ENCODE assay signal across 22 mouse cellular contexts in genomic region chr11:70678092-70678491, GRCm38 (mm10). TPM values are rescaled to one million over a fixed set of nuclear protein-coding genes. Genes with fewer than 3 reads are reported as not detected.
DNase-seq lines count a peak whose midpoint lies in the region; ATAC-seq and TF ChIP-seq lines count a peak whose summit lies in the region.
"Had no signal": no experiment of that assay in that cellular context is flagged by ENCODE, and none has a peak within 500 bp of the region (broad histone marks: within the 10 kb centered on the region; RNA-seq: fewer than 3 reads in every experiment).

No protein-coding gene starts in this region.

- no peaks in the 10 kb centered on the region for H3K27me3 ChIP-seq in intestine, postnatal 0 days (replicated peaks; ENCODE audit: control insufficient read depth, insufficient read depth, low read length)
- H3K27me3 ChIP-seq in intestine, embryonic 16.5 days (replicated peaks; ENCODE audit: control insufficient read depth, insufficient read depth, low read length): no peaks in the 10 kb centered on the region
- no peaks in the 10 kb centered on the region for H3K27me3 ChIP-seq in liver, embryonic 16.5 days (ENCODE audit: control insufficient read depth, insufficient read depth, low read depth, low read length)
- H3K27me3 ChIP-seq: CH12.LX; heart, embryonic 13.5 days; hindbrain, embryonic 15.5 days; Patski had no signal

- no peak overlapping the region for H3K27ac ChIP-seq in intestine, postnatal 0 days (ENCODE audit: low read depth, low read length)
- no peak overlapping the region for H3K27ac ChIP-seq in intestine, embryonic 16.5 days (ENCODE audit: low read length)
- peak overlapping the region; percentile 35 for H3K27ac ChIP-seq in liver, embryonic 16.5 days (ENCODE audit: low read length)
- H3K27ac ChIP-seq: embryonic facial prominence, embryonic 10.5 days; forebrain, embryonic 10.5 days; gastrocnemius, adult 2 months; heart, embryonic 13.5 days; hindbrain, embryonic 15.5 days had no signal

- no peak for TF ChIP-seq CTCF in intestine, postnatal 0 days (IDR thresholded peaks at IDR 0.05; ENCODE audit: low read depth)

- 70% methylated on average over 9 of the region's 9 CpGs for WGBS in intestine, postnatal 0 days
- WGBS in intestine, embryonic 16.5 days: 76% methylated on average over 9 of the region's 9 CpGs
- 58% methylated on average over 9 of the region's 9 CpGs for WGBS in liver, embryonic 16.5 days (ENCODE audit: insufficient replicate concordance)

- H3K4me1 ChIP-seq in intestine, postnatal 0 days (replicated peaks; ENCODE audit: control insufficient read depth, insufficient read depth, low read length): no peaks in the 10 kb centered on the region
- H3K4me1 ChIP-seq in intestine, embryonic 16.5 days (ENCODE audit: control insufficient read depth, insufficient read depth, low read length): peaks cover 5% of the 10 kb centered on the region
- peaks cover 7% of the 10 kb centered on the region for H3K4me1 ChIP-seq in liver, embryonic 16.5 days (ENCODE audit: control insufficient read depth, low read depth, low read length)

- peak; percentile 3 for DNase-seq in thymus, postnatal 4 days
- DNase-seq in thymus, postnatal 14 days: no peak
- no peak for DNase-seq in embryo, embryonic 10 days (ENCODE audit: low spot score)
- DNase-seq: adrenal gland, postnatal 14 days; cerebellum, adult 11-12 months; cerebellum, adult 9-10 months; gastrocnemius, adult 2 months; gastrocnemius, postnatal 25 days; heart, adult 11 months; heart, postnatal 36 days had no signal

- ATAC-seq in intestine, postnatal 0 days: no peak
- no peak for ATAC-seq in intestine, embryonic 16.5 days
- ATAC-seq in liver, embryonic 16.5 days (ENCODE audit: low read depth): peak; percentile 70
- no peak for ATAC-seq in erythroid progenitor cell, adult 5-6 weeks (replicated peaks; ENCODE audit: low FRiP score, poor library complexity, severe bottlenecking)
- ATAC-seq: activated CD4-positive, CD25-positive, alpha-beta regulatory T cell, adult 4 months; forebrain, embryonic 16.5 days; Patski had no signal

- 0 out of 2 replicates have a peak overlapping the region, but pooled peaks have one; percentile 22 for H3K9ac ChIP-seq in intestine, postnatal 0 days (ENCODE audit: low read depth, low read length)
- no peak overlapping the region for H3K9ac ChIP-seq in intestine, embryonic 16.5 days (ENCODE audit: low read depth, low read length)
- no peak overlapping the region for H3K9ac ChIP-seq in liver, embryonic 16.5 days (ENCODE audit: low read depth, low read length)
- H3K9ac ChIP-seq: hindbrain, embryonic 15.5 days had no signal

- H3K36me3 ChIP-seq in intestine, postnatal 0 days (ENCODE audit: control insufficient read depth, insufficient read depth): peaks cover 77% of the 10 kb centered on the region
- peaks cover 9% of the 10 kb centered on the region for H3K36me3 ChIP-seq in intestine, embryonic 16.5 days (ENCODE audit: control insufficient read depth, insufficient read depth, low read length)
- no peaks in the 10 kb centered on the region for H3K36me3 ChIP-seq in liver, embryonic 16.5 days (ENCODE audit: control insufficient read depth, insufficient read depth)

- no peaks in the 10 kb centered on the region for H3K9me3 ChIP-seq in intestine, postnatal 0 days (ENCODE audit: control insufficient read depth)
- H3K9me3 ChIP-seq in intestine, embryonic 16.5 days (ENCODE audit: control insufficient read depth, low read length): no peaks in the 10 kb centered on the region
- no peaks in the 10 kb centered on the region for H3K9me3 ChIP-seq in liver, embryonic 16.5 days (replicated peaks; ENCODE audit: control insufficient read depth, low read length)
- H3K9me3 ChIP-seq: embryonic facial prominence, embryonic 10.5 days; forebrain, embryonic 10.5 days; heart, embryonic 13.5 days; hindbrain, embryonic 15.5 days had no signal

- no peak overlapping the region for H3K4me2 ChIP-seq in intestine, postnatal 0 days (replicated peaks; ENCODE audit: low read depth)
- H3K4me2 ChIP-seq in intestine, embryonic 16.5 days (ENCODE audit: low read depth, low read length): no peak overlapping the region
- no peak overlapping the region for H3K4me2 ChIP-seq in liver, embryonic 16.5 days (ENCODE audit: low read depth, low read length)
- H3K4me2 ChIP-seq: heart, embryonic 13.5 days; hindbrain, embryonic 15.5 days had no signal

- H3K4me3 ChIP-seq in intestine, postnatal 0 days (ENCODE audit: low read depth, low read length): no peak overlapping the region
- H3K4me3 ChIP-seq in intestine, embryonic 16.5 days (ENCODE audit: low read length): no peak overlapping the region
- H3K4me3 ChIP-seq in liver, embryonic 16.5 days (ENCODE audit: low read depth, low read length): no peak overlapping the region
- H3K4me3 ChIP-seq: embryonic facial prominence, embryonic 10.5 days; forebrain, embryonic 10.5 days; gastrocnemius, adult 2 months; heart, embryonic 13.5 days; hindbrain, embryonic 15.5 days had no signal

RNA-seq across cellular contexts. Expression of gene Spag7, which starts 8.9 kb away (rescaled TPM):
- polyA plus RNA-seq in intestine, postnatal 0 days (2015; fragmentation: Nextera tagmentation; extraction: Ambion mirVana): 61.3 and 66.2 TPM in 2 replicates
- 132 and 159 TPM in 2 replicates for polyA plus RNA-seq in intestine, embryonic 16.5 days (2015; fragmentation: Nextera tagmentation; extraction: Ambion mirVana)
- polyA plus RNA-seq in liver, embryonic 16.5 days (2015; fragmentation: Nextera tagmentation; extraction: Ambion mirVana): 57.5 and 59.7 TPM in 2 replicates
- 36.9 and 38.6 TPM in 2 replicates for total RNA-seq in erythroid progenitor cell, adult 5-6 weeks (2015; ENCODE audit: low replicate concordance)
- 11.1 and 38.0 TPM in 2 replicates for total RNA-seq in erythroid progenitor cell, adult 5-6 weeks (2017; ENCODE audit: low replicate concordance)

RNA-seq across cellular contexts. Expression of gene Camta2, which starts 9.8 kb away (rescaled TPM):
- 11.7 and 12.3 TPM in 2 replicates for polyA plus RNA-seq in intestine, postnatal 0 days (2015; fragmentation: Nextera tagmentation; extraction: Ambion mirVana)
- 14.2 and 14.4 TPM in 2 replicates for polyA plus RNA-seq in intestine, embryonic 16.5 days (2015; fragmentation: Nextera tagmentation; extraction: Ambion mirVana)
- 3.0 and 4.3 TPM in 2 replicates for polyA plus RNA-seq in liver, embryonic 16.5 days (2015; fragmentation: Nextera tagmentation; extraction: Ambion mirVana)
- 4.7 and 17.6 TPM in 2 replicates for total RNA-seq in erythroid progenitor cell, adult 5-6 weeks (2015; ENCODE audit: low replicate concordance)
- total RNA-seq in erythroid progenitor cell, adult 5-6 weeks (2017; ENCODE audit: low replicate concordance): 0.45 and 0.90 TPM in 2 replicates

RNA-seq across cellular contexts. Expression of gene Eno3, which starts 21.1 kb away (rescaled TPM):
- polyA plus RNA-seq in intestine, postnatal 0 days (2015; fragmentation: Nextera tagmentation; extraction: Ambion mirVana): 4.9 and 5.9 TPM in 2 replicates
- 12.8 and 13.5 TPM in 2 replicates for polyA plus RNA-seq in intestine, embryonic 16.5 days (2015; fragmentation: Nextera tagmentation; extraction: Ambion mirVana)
- polyA plus RNA-seq in liver, embryonic 16.5 days (2015; fragmentation: Nextera tagmentation; extraction: Ambion mirVana): 11.6 and 22.1 TPM in 2 replicates
- total RNA-seq in erythroid progenitor cell, adult 5-6 weeks (2015; ENCODE audit: low replicate concordance): 5.4 and 14.8 TPM in 2 replicates
- 2.3 and 11.0 TPM in 2 replicates for total RNA-seq in erythroid progenitor cell, adult 5-6 weeks (2017; ENCODE audit: low replicate concordance)

RNA-seq across cellular contexts. Expression of gene Inca1, which starts 21.9 kb away (rescaled TPM):
- 2.8 and 3.3 TPM in 2 replicates for polyA plus RNA-seq in intestine, postnatal 0 days (2015; fragmentation: Nextera tagmentation; extraction: Ambion mirVana)
- 1.4 and 1.8 TPM in 2 replicates for polyA plus RNA-seq in intestine, embryonic 16.5 days (2015; fragmentation: Nextera tagmentation; extraction: Ambion mirVana)
- polyA plus RNA-seq in liver, embryonic 16.5 days (2015; fragmentation: Nextera tagmentation; extraction: Ambion mirVana): 1.1 and 1.4 TPM in 2 replicates
- total RNA-seq in erythroid progenitor cell, adult 5-6 weeks (2015; ENCODE audit: low replicate concordance): not detected in 2 replicates
- total RNA-seq in erythroid progenitor cell, adult 5-6 weeks (2017; ENCODE audit: low replicate concordance): not detected in 2 replicates

RNA-seq across cellular contexts. Expression of gene Kif1c, which starts 22.3 kb away (rescaled TPM):
- polyA plus RNA-seq in intestine, postnatal 0 days (2015; fragmentation: Nextera tagmentation; extraction: Ambion mirVana): 4.4 and 5.4 TPM in 2 replicates
- polyA plus RNA-seq in intestine, embryonic 16.5 days (2015; fragmentation: Nextera tagmentation; extraction: Ambion mirVana): 2.3 and 2.8 TPM in 2 replicates
- polyA plus RNA-seq in liver, embryonic 16.5 days (2015; fragmentation: Nextera tagmentation; extraction: Ambion mirVana): 0.77 and 1.1 TPM in 2 replicates
- total RNA-seq in erythroid progenitor cell, adult 5-6 weeks (2015; ENCODE audit: low replicate concordance): 1.1 and 1.7 TPM in 2 replicates
- total RNA-seq in erythroid progenitor cell, adult 5-6 weeks (2017; ENCODE audit: low replicate concordance): 2.7 and 3.6 TPM in 2 replicates
